Mouse (Mus musculus): ENCODE results near the gene Akap11. TPM values are rescaled to one million over a fixed set of nuclear protein-coding genes. Genes with fewer than 3 reads are reported as not detected.
"Not testable (repeated sequence)": the region's sequence is repeated elsewhere in the genome, so short reads cannot be mapped to it uniquely, and the experiment has no call there.

Gene Akap11
- 12.6 and 14.8 TPM in 2 replicates for polyA plus RNA-seq (2012; ENCODE audit: insufficient read depth, insufficient read length, missing spikeins)

- Histone ChIP-seq H3K27ac (ENCODE audit: insufficient read depth, low read depth, low read length) (peak within 1 kb of the TSS; percentile 50), H3K4me3 (ENCODE audit: insufficient read depth, low read length) (peak within 1 kb of the TSS; percentile 98), H3K4me1 (ENCODE audit: control insufficient read depth, insufficient read depth, low read length) (peaks cover 22% of the 10 kb centered on the region)
- no peak for TF ChIP-seq CTCF (IDR thresholded peaks at IDR 0.05; ENCODE audit: low read depth, low read length)
- no peak for TF ChIP-seq POLR2A (IDR thresholded peaks at IDR 0.05; ENCODE audit: borderline replicate concordance, low read depth, low read length)
Measured at GRCm38 (mm10) chr14:78536281-78537165, at the start of gene Akap11. TSS of gene Akap11 (minus strand) at chr14:78536808.

GRCm38 (mm10) chr14:78584222-78584621 is 47.6 kb upstream of the Akap11 start:
- TF ChIP-seq POLR2A (IDR thresholded peaks at IDR 0.05; ENCODE audit: borderline replicate concordance, low read depth, low read length) (no peak), CTCF (IDR thresholded peaks at IDR 0.05; ENCODE audit: low read depth, low read length) (no peak)
- Histone ChIP-seq H3K4me3 (ENCODE audit: insufficient read depth, low read length) (no peak overlapping the region), H3K4me1 (ENCODE audit: control insufficient read depth, insufficient read depth, low read length) (no peaks in the 10 kb centered on the region), H3K27ac (ENCODE audit: insufficient read depth, low read depth, low read length) (no peak overlapping the region)

- no peak overlapping the region for H3K27ac ChIP-seq (ENCODE audit: insufficient read depth, low read depth, low read length)
- no peak for TF ChIP-seq POLR2A (IDR thresholded peaks at IDR 0.05; ENCODE audit: borderline replicate concordance, low read depth, low read length)
- TF ChIP-seq CTCF (IDR thresholded peaks at IDR 0.05; ENCODE audit: low read depth, low read length): no peak
- no peak overlapping the region for H3K4me3 ChIP-seq (ENCODE audit: insufficient read depth, low read length)
- H3K4me1 ChIP-seq (ENCODE audit: control insufficient read depth, insufficient read depth, low read length): no peaks in the 10 kb centered on the region
Measured at GRCm38 (mm10) chr14:78583168-78583567, 46.6 kb upstream of the Akap11 start.

GRCm38 (mm10) chr14:78575899-78576298 is 39.3 kb upstream of the Akap11 start:
- H3K4me1 ChIP-seq (ENCODE audit: control insufficient read depth, insufficient read depth, low read length): no peaks in the 10 kb centered on the region
- H3K4me3 ChIP-seq (ENCODE audit: insufficient read depth, low read length): no peak overlapping the region
- no peak overlapping the region for H3K27ac ChIP-seq (ENCODE audit: insufficient read depth, low read depth, low read length)
- TF ChIP-seq POLR2A (IDR thresholded peaks at IDR 0.05; ENCODE audit: borderline replicate concordance, low read depth, low read length) (no peak), CTCF (IDR thresholded peaks at IDR 0.05; ENCODE audit: low read depth, low read length) (peak; percentile 35; the same call in 1 of the 2 replicates)

GRCm38 (mm10) chr14:78568410-78568809 is 31.8 kb upstream of the Akap11 start:
- Histone ChIP-seq H3K27ac (ENCODE audit: insufficient read depth, low read depth, low read length) (no peak overlapping the region), H3K4me1 (ENCODE audit: control insufficient read depth, insufficient read depth, low read length) (no peaks in the 10 kb centered on the region), H3K4me3 (ENCODE audit: insufficient read depth, low read length) (no peak overlapping the region)
- no peak for TF ChIP-seq CTCF (IDR thresholded peaks at IDR 0.05; ENCODE audit: low read depth, low read length)
- TF ChIP-seq POLR2A (IDR thresholded peaks at IDR 0.05; ENCODE audit: borderline replicate concordance, low read depth, low read length): no peak

GRCm38 (mm10) chr14:78566431-78566830 is 29.8 kb upstream of the Akap11 start:
- Histone ChIP-seq H3K27ac (ENCODE audit: insufficient read depth, low read depth, low read length) (no peak overlapping the region), H3K4me3 (ENCODE audit: insufficient read depth, low read length) (no peak overlapping the region), H3K4me1 (ENCODE audit: control insufficient read depth, insufficient read depth, low read length) (no peaks in the 10 kb centered on the region)
- TF ChIP-seq CTCF (IDR thresholded peaks at IDR 0.05; ENCODE audit: low read depth, low read length) (no peak), POLR2A (IDR thresholded peaks at IDR 0.05; ENCODE audit: borderline replicate concordance, low read depth, low read length) (no peak)

- Histone ChIP-seq H3K4me1 (ENCODE audit: control insufficient read depth, insufficient read depth, low read length) (no peaks in the 10 kb centered on the region), H3K4me3 (ENCODE audit: insufficient read depth, low read length) (no peak overlapping the region), H3K27ac (ENCODE audit: insufficient read depth, low read depth, low read length) (no peak overlapping the region)
- TF ChIP-seq POLR2A (IDR thresholded peaks at IDR 0.05; ENCODE audit: borderline replicate concordance, low read depth, low read length) (no peak), CTCF (IDR thresholded peaks at IDR 0.05; ENCODE audit: low read depth, low read length) (no peak)
Measured at GRCm38 (mm10) chr14:78564292-78564691, 27.7 kb upstream of the Akap11 start.

- no peaks in the 10 kb centered on the region for H3K4me1 ChIP-seq (ENCODE audit: control insufficient read depth, insufficient read depth, low read length)
- H3K4me3 ChIP-seq (ENCODE audit: insufficient read depth, low read length): no peak overlapping the region
- no peak overlapping the region for H3K27ac ChIP-seq (ENCODE audit: insufficient read depth, low read depth, low read length)
- TF ChIP-seq POLR2A (IDR thresholded peaks at IDR 0.05; ENCODE audit: borderline replicate concordance, low read depth, low read length): no peak
- no peak for TF ChIP-seq CTCF (IDR thresholded peaks at IDR 0.05; ENCODE audit: low read depth, low read length)
Measured at GRCm38 (mm10) chr14:78563211-78563610, 26.6 kb upstream of the Akap11 start.

- no peaks in the 10 kb centered on the region for H3K4me1 ChIP-seq (ENCODE audit: control insufficient read depth, insufficient read depth, low read length)
- no peak overlapping the region for H3K27ac ChIP-seq (ENCODE audit: insufficient read depth, low read depth, low read length)
- TF ChIP-seq CTCF (IDR thresholded peaks at IDR 0.05; ENCODE audit: low read depth, low read length): no peak
- TF ChIP-seq POLR2A (IDR thresholded peaks at IDR 0.05; ENCODE audit: borderline replicate concordance, low read depth, low read length): no peak
- no peak overlapping the region for H3K4me3 ChIP-seq (ENCODE audit: insufficient read depth, low read length)
Measured at GRCm38 (mm10) chr14:78562121-78562520, 25.5 kb upstream of the Akap11 start.

GRCm38 (mm10) chr14:78559042-78559441 is 22.4 kb upstream of the Akap11 start:
- H3K27ac ChIP-seq (ENCODE audit: insufficient read depth, low read depth, low read length): no peak overlapping the region
- no peaks in the 10 kb centered on the region for H3K4me1 ChIP-seq (ENCODE audit: control insufficient read depth, insufficient read depth, low read length)
- H3K4me3 ChIP-seq (ENCODE audit: insufficient read depth, low read length): no peak overlapping the region
- TF ChIP-seq CTCF (IDR thresholded peaks at IDR 0.05; ENCODE audit: low read depth, low read length) (no peak), POLR2A (IDR thresholded peaks at IDR 0.05; ENCODE audit: borderline replicate concordance, low read depth, low read length) (no peak)

GRCm38 (mm10) chr14:78554830-78555229 is 18.2 kb upstream of the Akap11 start:
- H3K4me3 ChIP-seq (ENCODE audit: insufficient read depth, low read length); H3K4me1 ChIP-seq (ENCODE audit: control insufficient read depth, insufficient read depth, low read length): not testable (repeated sequence)

More at GRCm38 (mm10) chr14:78554830-78555229, 18.2 kb upstream of the Akap11 start:
- H3K27ac ChIP-seq (ENCODE audit: insufficient read depth, low read depth, low read length): not testable (repeated sequence)
